Mouse (Mus musculus) lung, adult 2 months (tissue): Measurements from ENCODE around the gene Shank3.

Experiments used
- CTCF ChIP-seq: fragments of 200-500 bp; IDR thresholded peaks from 2 replicates; pipeline ENCODE4 v1.5.1; 2011; ENCODE audit warnings: mild to moderate bottlenecking, low read length, control low read depth; ENCODE audit not compliant: insufficient read depth
- POLR2A ChIP-seq: fragments of 200-500 bp; IDR thresholded peaks from 2 replicates; pipeline ENCODE4 v1.6.1; 2011; ENCODE audit warnings: low read depth, mild to moderate bottlenecking, control low read depth, low read length, borderline replicate concordance; ENCODE audit errors: extremely low read depth

DNA sequence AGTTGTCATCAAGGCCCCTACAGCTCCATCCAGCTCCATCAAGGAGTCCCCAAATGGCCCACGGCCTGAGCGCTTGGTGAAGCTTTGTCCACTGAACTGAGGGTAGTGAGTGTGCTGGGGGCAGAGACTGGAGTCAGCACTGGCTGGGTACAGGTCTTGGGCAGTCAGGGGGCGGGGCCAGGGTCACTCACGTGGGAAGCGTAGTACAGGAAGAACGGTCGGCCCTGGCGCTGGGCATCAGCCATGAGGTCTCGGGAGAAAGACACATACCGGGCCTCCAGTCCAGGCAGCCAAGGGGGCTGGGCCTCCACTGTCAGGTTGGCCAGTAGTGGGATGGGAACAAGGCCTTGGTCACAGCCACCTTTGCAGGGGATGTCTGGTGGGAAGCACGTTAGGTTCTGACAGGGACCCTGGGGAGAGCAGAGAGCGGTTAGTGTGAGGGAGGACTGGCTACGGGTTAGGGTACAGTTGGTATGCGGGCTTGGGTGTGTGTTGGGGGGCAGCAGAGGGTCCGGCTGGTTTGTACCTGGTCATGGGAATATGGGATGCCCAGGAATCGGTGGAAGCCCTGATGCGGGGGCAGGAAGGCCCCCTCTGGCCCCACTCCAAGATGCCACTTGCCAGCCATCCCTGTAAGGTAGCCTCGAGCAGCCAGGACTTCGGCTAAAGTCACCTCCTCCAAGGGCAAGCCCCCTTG, 24.7 kb upstream of the Shank3 start:
- TF ChIP-seq CTCF (no peak), POLR2A (no peak)
